Comparison of ENCODE assay signal across 16 mouse cellular contexts in genomic region chr14:14353740-14354510, GRCm38 (mm10). TPM values are rescaled to one million over a fixed set of nuclear protein-coding genes. Genes with fewer than 3 reads are reported as not detected.
DNase-seq lines count a peak whose midpoint lies in the region; ATAC-seq and TF ChIP-seq lines count a peak whose summit lies in the region.
"Had no signal": no experiment of that assay in that cellular context is flagged by ENCODE, and none has a peak within 500 bp of the region (broad histone marks: within the 10 kb centered on the region; RNA-seq: fewer than 3 reads in every experiment).

No protein-coding gene starts in this region.

- no peaks in the 10 kb centered on the region for H3K27me3 ChIP-seq in midbrain, embryonic 11.5 days (ENCODE audit: control insufficient read depth, insufficient read depth, low read length)
- no peaks in the 10 kb centered on the region for H3K27me3 ChIP-seq in kidney, embryonic 16.5 days (ENCODE audit: insufficient read depth, low read length)
- H3K27me3 ChIP-seq: heart, embryonic 13.5 days; kidney, embryonic 15.5 days; liver, embryonic 15.5 days had no signal

- peaks cover 49% of the 10 kb centered on the region; the same call in 1 of the 2 replicates for H3K9me3 ChIP-seq in midbrain, embryonic 11.5 days (ENCODE audit: control insufficient read depth, low read length)
- peaks cover 64% of the 10 kb centered on the region for H3K9me3 ChIP-seq in kidney, embryonic 16.5 days (ENCODE audit: low read length)

- no peak overlapping the region for H3K4me3 ChIP-seq in midbrain, embryonic 11.5 days (ENCODE audit: low read depth, low read length)
- no peak overlapping the region for H3K4me3 ChIP-seq in gastrocnemius, adult 2 months
- H3K4me3 ChIP-seq in kidney, embryonic 16.5 days (ENCODE audit: low read length), result no peak overlapping the region
- H3K4me3 ChIP-seq: heart, embryonic 13.5 days; kidney, embryonic 15.5 days; left cerebral cortex, adult 2 months; liver, embryonic 15.5 days; myocyte had no signal

- intact Hi-C loops in gastrocnemius, adult 2 months (cut with DNase I), result no loop called here

- H3K4me2 ChIP-seq in midbrain, embryonic 11.5 days, result no peak overlapping the region
- H3K4me2 ChIP-seq in kidney, embryonic 16.5 days (replicated peaks; ENCODE audit: low read depth, low read length), result no peak overlapping the region
- H3K4me2 ChIP-seq: heart, embryonic 13.5 days; kidney, embryonic 15.5 days; liver, embryonic 15.5 days had no signal

- peak; percentile 28 for ATAC-seq in midbrain, embryonic 11.5 days (ENCODE audit: low FRiP score)
- no peak for ATAC-seq in kidney, embryonic 16.5 days (ENCODE audit: low FRiP score, low TSS enrichment)

- 91% methylated on average over 8 of the region's 8 CpGs for WGBS in midbrain, embryonic 11.5 days
- 93% methylated on average over 8 of the region's 8 CpGs for WGBS in kidney, embryonic 16.5 days

- H3K9ac ChIP-seq in midbrain, embryonic 11.5 days (ENCODE audit: low read length), result no peak overlapping the region
- H3K9ac ChIP-seq in kidney, embryonic 16.5 days (replicated peaks; ENCODE audit: low read length), result no peak overlapping the region
- H3K9ac ChIP-seq: heart, embryonic 13.5 days; kidney, embryonic 15.5 days; liver, embryonic 15.5 days had no signal

- 0 out of 2 replicates have a peak, but pooled peaks cover 2% of the 10 kb centered on the region for H3K36me3 ChIP-seq in midbrain, embryonic 11.5 days (ENCODE audit: control insufficient read depth, insufficient read depth, low read length)
- peaks cover 22% of the 10 kb centered on the region for H3K36me3 ChIP-seq in kidney, embryonic 16.5 days (ENCODE audit: insufficient read depth, low read length)

- no peak overlapping the region for H3K27ac ChIP-seq in midbrain, embryonic 11.5 days (ENCODE audit: low read depth, low read length)
- H3K27ac ChIP-seq in gastrocnemius, adult 2 months, result no peak overlapping the region
- H3K27ac ChIP-seq in kidney, embryonic 16.5 days (ENCODE audit: low read length), result no peak overlapping the region
- H3K27ac ChIP-seq: heart, embryonic 13.5 days; kidney, embryonic 15.5 days; left cerebral cortex, adult 2 months; liver, embryonic 15.5 days had no signal

- TF ChIP-seq CTCF in gastrocnemius, adult 2 months (IDR thresholded peaks at IDR 0.05), result no peak

- no peaks in the 10 kb centered on the region for H3K4me1 ChIP-seq in midbrain, embryonic 11.5 days (ENCODE audit: control insufficient read depth, insufficient read depth, low read length)
- H3K4me1 ChIP-seq in kidney, embryonic 16.5 days (ENCODE audit: insufficient read depth, low read length), result no peaks in the 10 kb centered on the region
- H3K4me1 ChIP-seq: heart, embryonic 13.5 days; kidney, embryonic 15.5 days; liver, embryonic 15.5 days had no signal

- DNase-seq in retina, postnatal 1 day, result peak; percentile 42
- DNase-seq in retina, embryonic 14.5 days (ENCODE audit: low spot score), result no peak
- DNase-seq in embryo, embryonic 9.5 days (ENCODE audit: extremely low spot score), result peak; percentile 6
- DNase-seq in midbrain, embryonic 11.5 days (ENCODE audit: low spot score, missing footprints), result peak; percentile 95
- DNase-seq in gastrocnemius, adult 2 months, result no peak
- DNase-seq in kidney, adult 18-20 months, result no peak
- DNase-seq: cerebellum, postnatal 25 days; spleen, adult 18-20 months; thymus, postnatal 25 days had no signal

RNA-seq across cellular contexts. Expression of gene Il3ra, which starts 7.8 kb away (rescaled TPM):
- polyA plus RNA-seq in midbrain, embryonic 11.5 days (2014; fragmentation: Nextera tagmentation; extraction: Ambion mirVana), result 2.4 and 2.7 TPM in 2 replicates
- total RNA-seq in gastrocnemius, adult 2 months (2021), result 1 to 10 TPM; 1.5 to 2.5 TPM
- 6.9 and 7.0 TPM in 2 replicates for polyA plus RNA-seq in kidney, embryonic 16.5 days (2015; fragmentation: Nextera tagmentation; extraction: Ambion mirVana)

RNA-seq across cellular contexts. Expression of gene Olfr31, which starts 31.3 kb away (rescaled TPM):
- not detected in 2 replicates for polyA plus RNA-seq in midbrain, embryonic 11.5 days (2014; fragmentation: Nextera tagmentation; extraction: Ambion mirVana)
- total RNA-seq in gastrocnemius, adult 2 months (2021), result not detected
- polyA plus RNA-seq in kidney, embryonic 16.5 days (2015; fragmentation: Nextera tagmentation; extraction: Ambion mirVana), result not detected in 2 replicates
- total RNA-seq: left cerebral cortex, adult 2 months had no signal
- polyA plus RNA-seq: brain, embryonic 14.5 days; heart, embryonic 13.5 days; kidney, embryonic 15.5 days; liver, embryonic 15.5 days had no signal

RNA-seq across cellular contexts. Expression of gene Olfr721-ps1, which starts 47.2 kb away (rescaled TPM):
- polyA plus RNA-seq in midbrain, embryonic 11.5 days (2014; fragmentation: Nextera tagmentation; extraction: Ambion mirVana), result not detected in 2 replicates
- not detected for total RNA-seq in gastrocnemius, adult 2 months (2021)
- not detected in 2 replicates for polyA plus RNA-seq in kidney, embryonic 16.5 days (2015; fragmentation: Nextera tagmentation; extraction: Ambion mirVana)
- total RNA-seq: left cerebral cortex, adult 2 months had no signal
- polyA plus RNA-seq: brain, embryonic 14.5 days; heart, embryonic 13.5 days; kidney, embryonic 15.5 days; liver, embryonic 15.5 days; myocyte had no signal

Comparison
In these comparisons a context has a peak if more than half of its experiments do, and no peak if none do; other contexts are left out.
1. DNase-seq: peak in retina, postnatal 1 day (single experiment), embryo, embryonic 9.5 days (single experiment) and midbrain, embryonic 11.5 days (single experiment); none in retina, embryonic 14.5 days (single experiment), gastrocnemius, adult 2 months (single experiment) and kidney, adult 18-20 months (single experiment).